Mouse (Mus musculus) right cerebral cortex, postnatal 10 days (tissue): ENCODE measurements at regions not wholly inside any gene's neighbourhood (a gene's known extent, or its start where the extent isn't known, plus 50 kb on each side); places are given as distances from the start of the nearest gene placed in this dataset.
"Not testable (repeated sequence)": the region's sequence is repeated elsewhere in the genome, so short reads cannot be mapped to it uniquely, and the experiment has no call there.

ENCODE experiments used
- DNase-seq, 2 experiments: peaks; one replicate each; pipeline ENCODE4 v3.0.0; 2021; ENCODE audit warnings: low spot score in 2 of 2

DNA sequence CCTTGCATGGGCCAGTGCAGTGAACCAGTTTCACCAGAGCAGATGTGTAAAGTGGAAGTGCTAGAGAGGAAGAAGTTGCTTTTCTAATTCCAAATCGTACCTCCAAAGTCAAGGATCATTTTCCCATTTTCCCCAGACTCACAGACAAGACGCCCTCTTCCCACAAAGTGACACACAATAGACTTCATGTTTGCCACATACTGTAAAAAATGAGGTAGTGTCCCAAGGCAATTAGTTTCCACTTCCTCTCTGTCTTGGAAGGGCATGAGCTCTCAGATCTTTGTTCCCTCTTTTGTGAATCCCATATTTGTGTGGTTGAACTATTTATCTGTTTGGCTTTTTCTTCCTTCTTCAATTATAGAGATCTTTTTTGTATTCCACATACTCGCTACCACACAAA, 137.0 kb downstream of the Sptssa start:
- DNase-seq = no peak

- no peak for DNase-seq
Measured at GRCm38 (mm10) chr12:54517265-54517664, 139.1 kb downstream of the Sptssa start.

- no peak for DNase-seq
Measured at GRCm38 (mm10) chr12:54516463-54516862, 139.9 kb downstream of the Sptssa start.

DNA sequence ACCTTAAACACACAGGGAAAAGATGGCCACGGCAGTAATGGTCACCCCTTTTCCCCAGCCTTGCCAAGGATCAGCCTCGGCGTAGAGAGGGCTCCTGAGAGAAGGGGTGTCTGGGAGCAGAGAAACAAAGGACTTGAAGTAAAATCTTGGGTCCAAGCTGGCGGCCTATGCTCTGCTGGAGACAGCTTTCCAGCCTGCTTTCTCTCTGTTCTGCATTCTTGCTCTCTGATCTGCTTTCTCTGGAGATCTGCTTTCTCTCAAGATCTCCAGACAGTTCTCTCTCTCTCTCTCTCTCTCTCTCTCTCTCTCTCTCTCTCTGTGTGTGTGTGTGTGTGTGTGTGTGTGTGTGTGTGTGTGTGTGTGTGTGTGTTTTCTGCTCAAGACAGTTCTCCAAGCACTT, 140.3 kb downstream of the Sptssa start:
- not testable (repeated sequence) for DNase-seq

DNA sequence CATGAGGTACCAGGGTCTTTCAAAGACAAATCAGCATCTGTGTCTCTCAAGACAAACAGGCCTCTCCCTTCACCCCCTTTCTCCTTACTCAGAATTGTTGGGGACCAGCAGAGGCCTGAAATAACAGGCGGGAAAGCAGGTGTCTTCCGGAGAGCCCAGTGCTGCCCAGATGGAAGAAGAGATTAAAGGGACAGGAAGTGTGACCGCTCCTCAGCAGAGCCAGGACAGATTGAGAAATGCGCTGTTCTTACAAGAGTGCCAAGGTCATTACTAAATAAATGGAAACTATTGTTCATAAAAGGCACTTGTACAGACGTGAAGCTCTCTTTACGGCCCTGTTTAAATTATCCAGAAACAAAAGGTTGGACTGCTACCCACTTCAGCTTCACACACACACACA, 146.5 kb downstream of the Sptssa start:
- DNase-seq = no peak

- no peak for DNase-seq
Measured at GRCm38 (mm10) chr12:54502775-54503174, 153.6 kb downstream of the Sptssa start.

DNA sequence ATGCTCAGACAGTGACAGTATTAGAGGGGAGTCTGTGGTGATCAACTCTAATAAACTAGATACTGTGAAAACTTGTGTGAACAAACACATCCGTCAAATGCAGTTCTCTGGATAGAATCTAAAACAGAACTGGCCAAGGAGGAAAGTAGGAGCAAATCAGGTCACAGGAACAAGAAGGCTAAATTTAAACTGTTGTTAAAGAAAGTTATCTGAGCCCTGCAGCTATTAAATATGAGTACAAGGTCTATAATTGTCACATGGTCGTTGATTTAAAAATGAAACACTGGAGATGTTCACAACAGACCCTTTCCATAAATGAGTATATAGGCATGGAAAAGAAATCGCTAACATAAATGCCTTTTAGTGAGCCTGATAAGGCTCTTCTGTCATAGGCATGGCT, 156.4 kb downstream of the Sptssa start:
- no peak for DNase-seq

- DNase-seq = no peak
Measured at GRCm38 (mm10) chr12:54495701-54496374, 160.5 kb downstream of the Sptssa start.

DNA sequence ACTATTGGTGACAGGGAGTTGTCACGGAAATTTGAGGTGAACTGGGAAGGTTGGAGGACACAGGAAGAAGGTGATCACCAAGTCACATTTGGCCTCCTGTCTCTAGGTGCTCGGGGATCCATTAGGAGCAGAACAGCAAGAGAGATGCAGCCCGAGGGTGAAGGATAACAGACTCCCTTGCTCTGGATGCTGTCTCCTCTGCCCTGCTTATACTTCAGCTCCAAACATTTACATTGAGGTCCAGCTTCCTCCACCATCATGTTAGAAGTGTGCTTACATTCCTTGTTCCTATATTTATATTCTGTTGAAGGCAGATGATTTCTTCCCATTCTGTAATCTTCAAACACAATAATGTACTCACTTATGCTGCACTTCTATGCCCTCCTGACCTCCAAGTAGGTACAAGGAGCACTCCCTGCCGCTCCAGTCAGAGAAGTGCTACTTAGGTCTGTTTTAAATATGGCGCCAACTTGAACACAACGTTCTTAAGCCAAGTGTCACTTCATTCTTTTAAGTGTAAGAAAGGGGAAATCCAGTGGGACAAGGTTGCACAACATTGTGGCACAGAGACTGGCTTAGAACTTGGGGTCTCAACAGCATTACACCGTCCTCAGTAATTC, 161.5 kb downstream of the Sptssa start:
- DNase-seq = no peak

DNA sequence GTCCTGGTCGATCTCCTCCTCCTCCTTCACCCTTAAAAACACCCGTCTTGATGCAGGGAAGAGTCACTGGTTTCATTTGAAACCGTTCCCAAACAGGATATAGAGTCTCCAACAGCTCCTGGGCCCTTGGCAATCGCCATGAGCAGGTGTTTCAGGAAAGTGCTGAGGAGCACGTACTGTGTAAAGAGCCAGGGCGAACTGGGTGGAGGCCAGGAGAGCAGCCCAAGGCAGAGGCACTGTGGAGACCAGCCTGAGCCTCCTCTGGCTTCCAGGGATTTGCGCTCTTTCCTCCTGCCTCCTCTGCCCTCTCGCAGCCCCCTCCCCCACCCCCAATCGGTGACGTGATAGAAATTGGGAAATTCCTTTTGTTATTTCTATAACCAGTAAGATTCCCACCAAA, 163.6 kb downstream of the Sptssa start:
- DNase-seq = no peak

- DNase-seq = no peak
Measured at GRCm38 (mm10) chr12:54490460-54490859, 165.9 kb downstream of the Sptssa start.

GRCm38 (mm10) chr12:54489675-54490074, 166.7 kb downstream of the Sptssa start:
- peak; percentile 80 to 85 for DNase-seq

GRCm38 (mm10) chr12:54487689-54488088, 168.7 kb downstream of the Sptssa start:
- no peak for DNase-seq

DNA sequence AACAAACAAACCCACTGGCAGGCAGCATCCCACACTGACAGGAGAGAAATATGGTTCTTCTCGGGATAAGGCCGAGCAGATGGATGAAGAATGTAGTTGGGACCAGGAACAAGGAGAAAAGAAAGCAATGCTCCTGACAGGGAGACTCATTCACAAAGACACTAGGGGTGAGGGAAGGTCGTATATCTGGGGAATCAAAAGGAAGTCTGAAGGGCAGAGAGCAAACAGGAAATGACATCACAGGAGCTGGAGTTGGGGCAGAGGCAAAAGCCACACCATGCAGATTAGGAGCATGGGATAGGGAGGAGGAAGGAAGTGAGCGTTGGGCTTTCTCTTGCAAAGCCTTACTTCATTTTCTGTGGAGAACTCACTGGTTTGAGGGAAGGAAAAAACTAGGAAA, 174.4 kb downstream of the Sptssa start:
- no peak for DNase-seq

DNA sequence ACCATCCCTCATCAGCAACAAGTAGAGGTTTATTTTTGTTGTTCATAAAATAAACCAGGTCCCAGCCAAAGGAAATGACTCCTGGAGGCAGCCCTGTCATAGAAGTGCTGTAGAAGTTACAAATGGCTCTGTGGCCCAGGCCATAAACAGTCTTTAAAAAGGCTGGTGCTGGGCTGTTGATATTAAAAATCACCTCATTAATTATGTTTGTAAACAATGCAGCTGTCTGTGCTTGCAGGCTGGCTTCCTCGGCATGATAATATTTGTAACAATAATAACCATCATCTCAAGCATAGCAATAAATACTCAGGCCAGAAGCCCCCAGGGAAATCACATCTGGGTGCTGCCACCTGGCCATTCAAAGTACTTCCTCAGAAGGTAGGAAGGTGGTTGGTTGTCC, 176.5 kb downstream of the Sptssa start:
- DNase-seq = no peak

DNA sequence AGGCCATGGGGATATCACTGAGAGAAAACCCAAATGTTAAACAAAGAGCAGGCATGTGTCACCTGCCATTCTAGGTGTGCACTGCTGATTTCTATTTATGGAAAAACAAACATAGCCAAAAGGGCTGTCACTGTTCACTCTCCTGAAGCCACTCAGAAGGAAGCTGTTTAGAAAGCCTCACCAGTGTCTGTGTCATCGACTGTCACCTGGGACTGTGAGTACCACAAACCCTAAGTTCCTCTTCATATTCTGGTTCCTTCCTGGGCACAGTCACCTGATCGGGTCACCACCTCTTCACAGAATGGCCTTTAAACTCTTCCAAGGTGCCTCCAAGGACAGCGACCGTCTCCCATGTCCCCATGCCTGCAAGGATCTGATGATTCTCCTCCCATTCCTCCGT, 183.5 kb downstream of the Sptssa start:
- DNase-seq = no peak

DNA sequence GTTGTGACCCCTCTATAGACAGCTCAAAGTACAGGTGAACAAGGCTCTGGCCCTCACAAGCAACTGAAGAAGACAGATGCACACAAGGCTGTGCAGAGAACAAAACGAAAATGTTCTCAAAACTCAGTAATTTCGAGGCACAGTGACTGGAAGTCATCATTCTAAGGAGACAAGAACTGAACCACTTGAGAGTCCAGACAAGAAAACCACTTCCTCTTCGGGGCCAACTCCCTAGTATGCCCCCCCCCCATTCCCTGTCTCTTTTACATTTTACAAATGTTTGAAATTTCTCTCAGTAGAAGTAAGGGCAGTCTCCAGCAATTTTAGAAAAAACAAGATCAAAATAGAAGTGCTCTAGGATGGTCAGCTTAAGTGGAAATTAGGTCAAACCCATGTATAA, 184.0 kb downstream of the Sptssa start:
- DNase-seq = no peak

GRCm38 (mm10) chr12:54467635-54468034, 188.7 kb downstream of the Sptssa start:
- no peak for DNase-seq

- no peak for DNase-seq
Measured at GRCm38 (mm10) chr12:54463806-54464205, 192.6 kb downstream of the Sptssa start.

DNA sequence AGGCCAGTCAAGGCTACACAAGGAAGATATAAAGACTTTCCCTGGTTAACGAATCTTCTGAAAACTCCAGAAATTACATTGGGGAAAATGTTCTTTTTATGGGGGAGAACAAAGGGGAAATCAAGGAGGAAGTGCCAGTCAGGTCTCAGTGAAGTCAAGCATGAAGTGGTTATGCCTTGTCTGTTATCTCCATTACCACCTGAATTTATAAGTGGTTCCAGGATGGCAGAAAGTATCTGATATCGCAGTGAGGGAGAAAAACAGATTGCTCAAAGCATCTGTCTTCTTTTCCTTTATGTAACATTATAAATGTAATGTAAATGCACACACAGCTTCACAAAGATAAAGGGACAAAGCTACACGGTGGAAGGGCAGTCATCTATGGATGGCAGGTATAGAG, 195.0 kb downstream of the Sptssa start:
- no peak for DNase-seq

DNA sequence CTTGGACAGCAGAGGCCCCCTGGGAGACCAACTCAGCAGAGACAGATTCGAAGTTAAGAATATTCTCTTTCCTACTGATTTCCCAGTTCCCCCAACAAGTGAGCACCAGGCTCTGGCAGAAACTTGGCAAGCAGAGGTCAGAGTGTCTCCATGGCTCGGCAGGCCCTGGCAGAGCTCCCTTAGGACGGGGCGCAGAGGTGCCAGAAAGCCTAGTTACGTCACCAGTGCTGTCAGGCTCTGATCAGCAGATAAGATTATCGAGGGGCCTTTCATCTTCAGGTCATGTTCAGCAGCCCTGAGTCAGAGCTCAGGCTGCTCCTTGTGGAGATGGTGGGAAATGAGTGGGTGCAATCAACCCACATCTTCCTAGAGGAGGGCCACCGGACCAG, 196.2 kb downstream of the Sptssa start:
- DNase-seq = peak; percentile 38 to 46

DNA sequence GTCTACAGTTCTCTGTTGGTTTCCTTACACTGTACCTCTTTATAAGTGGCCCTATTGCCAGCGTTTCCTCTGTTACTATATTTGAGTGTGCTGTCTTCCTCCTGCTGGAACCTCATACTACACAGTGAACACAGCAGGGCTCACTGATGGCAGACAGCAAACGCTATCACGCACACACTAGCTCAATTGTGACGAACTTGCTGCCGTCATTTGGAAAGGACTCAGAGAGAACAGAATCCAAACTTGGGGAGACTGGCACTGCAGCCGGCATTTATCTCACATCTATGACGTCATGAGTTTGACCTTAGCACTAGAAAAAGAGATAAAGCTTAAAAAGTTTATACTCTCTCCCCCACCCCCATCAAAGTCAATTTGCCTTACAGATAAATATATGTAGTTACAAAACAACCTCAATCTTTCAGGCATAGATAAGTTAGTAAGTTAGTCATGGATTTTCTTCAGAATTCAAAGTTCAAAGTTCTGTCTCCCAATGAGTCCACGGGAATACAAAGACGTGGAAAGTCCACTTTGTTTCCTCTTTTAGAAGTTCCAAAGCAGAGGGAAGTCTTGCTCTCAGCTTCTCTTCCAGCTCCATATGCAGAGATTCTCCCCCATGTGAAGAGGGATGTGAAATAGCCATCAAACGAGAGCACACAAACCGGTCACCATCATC, 196.8 kb downstream of the Sptssa start:
- DNase-seq = no peak

DNA sequence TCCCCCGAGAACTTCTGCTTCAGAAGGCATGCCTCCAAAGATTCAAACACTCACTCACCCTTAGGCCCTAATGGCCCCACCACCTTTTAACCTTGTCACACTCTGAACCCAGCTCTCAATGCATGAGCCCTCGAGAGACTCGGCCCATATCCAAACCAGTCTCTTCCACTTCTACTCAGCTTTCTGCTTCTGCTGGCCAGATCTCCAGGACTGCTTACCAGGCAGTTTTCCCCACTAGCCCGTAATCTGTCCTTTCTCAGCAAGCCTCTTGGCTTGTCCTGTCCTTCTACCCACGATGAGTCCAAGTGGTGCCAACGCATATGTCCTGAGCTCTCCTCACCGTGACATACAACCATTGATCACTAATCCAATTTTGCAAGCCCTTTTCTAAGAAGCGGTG, 199.6 kb downstream of the Sptssa start:
- no peak for DNase-seq
